Mouse (Mus musculus): Measurements from ENCODE around the gene Sulf2.

Gene Sulf2

DNA sequence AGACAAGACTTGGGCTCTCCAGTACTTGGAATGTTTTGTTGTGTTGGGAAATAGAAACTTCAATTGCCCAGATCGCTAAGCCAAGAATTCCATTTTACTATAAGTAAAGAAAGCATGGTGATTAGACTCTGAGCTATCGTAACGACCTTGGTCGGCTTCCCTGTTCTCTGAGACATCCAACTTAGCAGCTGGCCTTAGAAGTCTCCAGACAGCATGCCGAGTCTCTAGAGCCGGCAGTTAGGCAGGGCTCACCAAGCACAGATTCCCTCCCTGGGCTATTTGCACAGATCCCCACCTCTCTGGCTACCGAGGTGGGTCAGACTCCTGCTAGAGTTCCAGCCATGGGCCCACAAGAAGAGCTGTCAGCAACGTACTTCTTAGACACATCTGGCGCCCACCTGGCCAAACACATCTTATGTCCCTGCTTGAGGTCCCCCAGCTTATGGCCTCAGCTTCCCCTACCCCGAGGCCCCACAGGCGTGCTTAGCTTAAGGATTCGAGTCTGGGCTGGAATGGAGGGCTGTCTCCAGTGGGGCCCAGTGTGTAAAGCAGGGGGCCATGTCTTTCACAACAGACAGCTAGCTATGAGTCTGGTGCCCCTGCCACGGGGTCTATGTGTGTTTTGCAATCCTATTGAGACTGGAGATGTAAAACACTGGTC lies 6.7 kb downstream of the Sulf2 start:
- DNase-seq (ENCODE audit: low spot score): no peak

DNA sequence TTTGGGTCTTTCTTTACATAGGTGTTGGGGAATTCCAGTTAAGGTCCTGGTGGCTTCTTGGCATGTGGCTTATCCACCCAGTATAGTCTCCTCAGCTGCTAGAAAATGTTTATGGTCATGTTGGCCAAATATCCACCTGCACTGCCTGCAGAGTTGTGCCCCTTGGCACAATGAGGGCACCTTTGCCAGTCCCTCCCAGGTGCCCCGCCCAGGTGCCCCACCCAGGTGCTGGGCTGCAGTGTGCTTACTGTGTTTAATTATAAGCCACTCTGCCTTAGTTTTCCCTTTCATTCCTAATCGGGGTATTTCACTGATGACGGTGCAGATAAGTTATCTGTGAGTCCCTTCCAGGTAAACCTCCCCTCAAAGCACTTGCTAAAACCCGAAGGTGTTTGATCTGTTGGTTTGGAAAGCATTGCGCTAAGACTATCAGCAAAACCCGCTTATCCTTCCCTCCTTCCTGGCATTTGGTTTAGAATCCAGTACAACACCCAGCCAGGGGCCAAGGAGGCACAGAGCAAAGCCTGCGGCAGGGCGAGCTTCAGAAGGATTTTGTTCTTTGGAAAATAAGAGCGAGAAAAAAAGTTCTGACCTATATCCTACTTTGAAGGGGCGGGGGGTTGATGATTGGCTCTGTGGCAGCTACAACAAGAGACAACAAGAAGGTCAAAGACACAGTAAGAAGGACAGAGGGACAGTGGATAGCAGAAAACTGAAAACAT lies 7.4 kb downstream of the Sulf2 start:
- no peak for DNase-seq (ENCODE audit: low spot score)

DNA sequence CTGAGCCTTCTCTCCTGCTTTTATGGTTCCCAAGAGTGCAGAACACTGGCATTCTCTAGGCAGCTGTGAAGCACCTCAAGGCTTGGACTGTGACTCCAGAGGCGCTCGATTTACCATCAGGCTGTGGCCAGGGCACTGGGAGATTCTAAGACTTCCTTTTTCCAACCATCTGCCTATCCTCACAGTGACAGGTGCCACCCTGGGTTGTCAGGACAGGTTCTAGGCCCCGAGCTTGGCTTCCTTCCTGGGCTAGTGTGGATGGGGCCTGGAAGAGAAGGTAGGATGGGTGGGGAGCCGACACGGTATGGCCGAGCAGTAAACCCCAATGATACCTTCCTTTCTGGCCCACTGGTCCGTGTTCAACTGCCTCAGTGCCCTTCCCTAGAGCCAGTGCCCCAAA lies 9.0 kb downstream of the Sulf2 start:
- DNase-seq (ENCODE audit: low spot score): no peak

DNA sequence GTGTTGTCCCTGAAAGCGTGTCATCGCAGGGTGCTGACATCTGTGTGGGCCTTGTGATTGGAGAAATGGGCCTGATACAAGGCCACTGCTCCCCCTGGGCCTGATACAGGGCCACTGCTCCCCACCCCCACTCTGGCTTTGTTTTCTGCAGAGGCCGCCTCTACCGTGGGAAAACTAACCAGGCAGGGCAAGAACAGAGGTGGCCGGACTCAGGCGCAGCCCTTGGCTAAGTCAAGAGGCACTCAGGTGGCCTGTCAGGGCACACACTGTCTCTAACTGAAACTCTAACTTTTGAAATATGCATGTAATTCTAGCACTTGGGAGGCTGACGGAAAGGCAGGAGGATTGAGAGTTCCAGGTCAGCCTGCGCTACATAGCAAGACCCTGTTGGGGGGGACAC lies 10.4 kb downstream of the Sulf2 start:
- DNase-seq (ENCODE audit: low spot score): no peak

DNA sequence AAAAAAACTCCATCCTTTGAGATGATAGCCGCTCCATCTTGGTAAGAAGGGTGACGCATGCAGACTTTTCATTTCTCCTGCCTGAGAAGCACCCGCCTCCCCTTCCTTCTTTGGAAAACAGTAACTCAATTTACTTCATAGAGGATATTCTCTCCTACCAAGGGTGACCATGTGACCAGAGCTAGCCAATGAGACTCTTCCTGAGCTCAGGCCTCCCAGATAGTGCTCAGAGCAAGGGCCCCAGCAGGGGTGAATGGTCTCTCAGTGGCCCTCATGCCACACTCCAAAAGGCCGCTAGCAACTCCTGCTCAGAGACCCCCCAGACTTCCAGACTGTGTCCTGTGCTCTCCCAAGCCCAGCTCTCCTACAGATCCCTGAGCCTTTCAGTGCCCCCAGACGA lies 11.6 kb downstream of the Sulf2 start:
- no peak for DNase-seq (ENCODE audit: low spot score)

DNA sequence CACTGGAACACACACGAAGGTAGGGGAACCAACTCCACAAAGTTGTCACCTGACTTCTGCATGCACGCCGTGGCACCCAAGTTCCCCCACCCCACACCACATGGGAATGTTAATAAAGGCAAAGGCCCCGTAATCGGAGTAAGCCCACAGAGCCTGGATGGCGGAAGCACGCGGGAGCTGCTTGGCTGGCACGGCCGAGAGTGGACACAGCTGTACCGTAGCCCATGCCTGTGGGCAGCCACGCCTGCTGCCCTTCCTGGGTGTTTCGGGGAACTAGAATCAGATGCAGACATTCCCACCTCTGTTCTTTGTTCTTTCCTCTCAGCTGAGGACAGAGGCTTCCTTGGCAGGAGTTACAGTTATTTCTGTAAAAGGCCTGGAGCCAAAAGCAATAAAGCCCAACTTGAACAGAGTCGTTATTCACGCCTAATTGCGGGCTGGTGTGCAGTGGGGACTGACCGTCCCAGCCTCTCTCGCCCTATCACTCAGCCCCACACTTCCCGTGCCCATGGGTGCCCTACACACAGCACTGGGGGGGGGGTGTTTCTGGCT lies 12.8 kb downstream of the Sulf2 start:
- no peak for DNase-seq (ENCODE audit: low spot score)

DNA sequence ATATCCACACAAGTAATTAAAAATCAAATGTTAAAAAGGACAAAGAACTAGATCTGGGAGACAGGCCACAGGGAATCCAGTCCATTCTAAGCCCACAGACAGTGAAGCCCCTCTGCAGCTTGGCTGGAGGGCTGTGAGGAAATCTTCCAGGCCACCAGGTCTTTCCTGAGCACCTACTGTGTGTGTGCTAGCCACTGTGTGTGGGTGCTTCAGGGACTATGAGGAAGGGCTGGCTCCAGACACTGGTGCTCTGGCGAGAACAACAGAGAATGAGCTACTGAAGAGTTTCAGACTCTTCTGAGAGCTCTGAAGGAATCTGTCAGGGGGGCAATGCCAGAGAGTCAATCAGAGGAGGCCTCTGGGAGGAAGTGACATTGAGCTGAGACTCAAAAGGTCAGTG lies 13.6 kb downstream of the Sulf2 start:
- no peak for DNase-seq (ENCODE audit: low spot score)

DNA sequence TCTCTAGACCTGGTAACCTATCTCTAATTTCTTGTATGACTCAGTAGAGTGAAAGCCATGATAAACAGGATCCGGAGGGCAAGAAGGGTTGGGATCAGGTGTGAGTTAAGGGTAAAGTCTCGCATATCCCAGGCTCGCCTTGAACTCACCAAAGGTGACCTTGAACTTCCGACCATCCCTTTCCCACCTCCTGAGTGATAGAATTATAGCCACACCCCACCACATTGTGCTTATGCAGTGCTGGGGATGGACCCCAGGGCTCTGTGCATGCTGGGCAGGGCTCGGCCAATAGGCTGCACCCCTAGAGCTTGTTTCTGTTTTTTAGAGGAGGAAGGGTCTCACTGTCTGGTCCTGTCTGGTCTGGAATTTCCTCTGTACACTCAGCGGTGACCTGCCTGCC lies 14.4 kb downstream of the Sulf2 start:
- no peak for DNase-seq (ENCODE audit: low spot score)

DNA sequence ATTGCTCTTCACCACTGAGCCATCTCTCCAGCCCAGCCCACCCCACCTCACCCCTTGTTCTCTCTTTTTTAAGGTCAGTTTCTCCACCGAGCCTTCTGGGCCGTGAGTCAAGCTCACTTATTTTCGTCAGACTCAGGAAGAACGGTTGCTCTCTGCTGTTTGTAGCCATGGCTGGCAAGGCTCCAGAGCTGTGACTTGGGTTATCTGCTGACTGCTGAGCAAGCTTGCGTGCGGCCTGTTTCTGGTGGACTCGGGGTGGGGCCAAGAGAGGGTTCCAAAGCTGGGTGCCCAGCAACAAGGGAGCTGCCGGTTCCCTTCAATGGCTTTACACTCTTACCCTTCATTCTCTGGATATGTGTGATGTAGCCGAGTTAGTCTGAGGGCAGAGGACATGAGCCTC lies 15.0 kb downstream of the Sulf2 start:
- DNase-seq (ENCODE audit: low spot score): no peak

DNA sequence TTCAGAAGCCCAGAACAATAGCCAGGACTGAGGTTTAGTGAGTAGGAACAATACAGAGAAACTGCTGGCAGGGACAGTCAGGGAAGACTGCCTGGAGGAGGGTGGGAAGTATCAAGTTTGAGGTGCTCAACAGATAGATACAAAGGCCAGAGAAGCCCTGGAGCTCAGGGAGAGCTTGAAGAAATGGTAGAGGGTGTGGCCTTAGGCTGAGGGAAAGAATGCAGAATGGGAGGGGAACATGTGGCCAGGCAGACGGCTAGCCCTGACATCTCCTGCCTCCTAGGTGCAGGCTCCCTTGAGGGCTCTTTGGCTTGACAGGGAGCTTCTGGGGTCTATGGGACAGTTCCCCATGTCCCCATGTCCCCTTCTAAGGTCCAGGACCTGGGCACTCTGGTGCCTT lies 17.2 kb downstream of the Sulf2 start:
- no peak for DNase-seq (ENCODE audit: low spot score)

DNA sequence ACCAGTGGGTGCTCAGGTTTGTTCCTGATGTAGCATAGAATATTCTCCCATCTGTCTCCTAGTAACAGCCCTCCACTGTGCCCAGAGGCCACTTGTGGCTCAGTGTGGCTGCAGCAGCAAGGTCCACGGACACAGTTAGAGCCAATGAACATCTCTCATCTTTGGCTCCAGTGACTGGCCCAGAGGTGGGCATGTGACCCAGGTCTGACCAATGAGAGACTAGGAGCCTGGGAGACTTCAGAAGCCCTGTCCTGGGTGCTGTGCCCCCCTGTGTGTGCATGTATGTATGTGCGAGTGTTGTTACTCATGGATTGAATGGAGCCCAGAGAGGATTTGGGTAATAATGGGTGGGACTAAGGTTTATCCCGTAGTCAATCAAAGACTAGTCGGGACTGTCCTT lies 18.0 kb downstream of the Sulf2 start:
- no peak for DNase-seq (ENCODE audit: low spot score)

DNA sequence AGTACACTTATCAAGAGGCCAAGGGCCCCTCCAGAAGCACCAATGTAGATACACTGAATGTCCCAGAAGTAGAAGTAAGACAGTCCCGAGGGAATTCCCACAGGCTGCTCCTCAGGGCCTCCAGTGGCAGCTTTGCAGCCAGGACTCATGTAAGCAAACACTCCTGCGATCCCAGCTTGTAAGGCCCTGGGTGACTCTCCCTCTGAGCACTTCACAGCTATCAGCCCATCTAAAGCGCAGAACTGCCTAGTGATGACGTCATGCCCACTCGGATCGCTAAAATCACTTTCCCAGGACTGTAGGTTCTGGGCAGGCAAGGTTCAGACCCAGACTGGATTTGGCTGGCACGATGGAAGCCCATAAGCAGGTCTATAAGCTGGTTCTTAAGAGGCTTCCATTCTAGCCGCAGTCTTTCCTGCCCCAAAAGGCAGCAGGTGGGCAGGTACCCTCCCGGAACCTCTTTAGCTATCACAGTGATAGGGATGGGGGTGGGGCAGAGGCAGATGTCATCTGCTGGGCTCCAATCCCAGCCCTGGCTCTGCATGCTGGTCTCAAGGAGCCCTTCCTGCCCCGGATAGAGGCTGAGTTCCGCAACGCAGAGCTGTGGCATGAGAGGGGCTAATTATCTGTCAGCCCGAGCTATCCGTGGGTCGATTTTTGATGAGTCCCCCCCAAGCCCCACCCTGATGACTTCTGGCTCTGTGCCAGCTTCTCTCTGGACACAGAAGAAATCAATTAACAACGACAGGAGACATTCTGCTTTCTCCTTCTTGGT lies 19.6 kb downstream of the Sulf2 start:
- DNase-seq (ENCODE audit: low spot score): peak; percentile 27

DNA sequence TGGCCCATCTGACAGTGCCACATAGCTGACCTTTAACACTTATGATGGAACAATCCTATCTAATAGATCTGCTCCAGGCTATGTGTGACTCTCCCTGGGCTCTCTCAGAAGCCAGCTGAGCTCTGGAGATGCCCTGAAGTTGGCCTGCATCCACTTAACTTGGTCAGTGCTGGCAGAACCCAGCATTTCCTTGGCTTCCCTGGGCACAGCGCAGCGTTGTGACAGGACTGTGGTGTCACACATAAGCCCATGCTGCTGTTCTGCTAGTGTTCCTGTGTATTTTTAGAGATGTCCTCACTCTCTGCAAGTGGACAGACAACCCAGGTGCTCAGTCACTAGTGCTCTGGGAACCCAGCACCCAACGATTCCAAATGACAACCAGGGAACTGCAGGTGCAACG lies 26.7 kb downstream of the Sulf2 start:
- DNase-seq (ENCODE audit: low spot score): no peak

DNA sequence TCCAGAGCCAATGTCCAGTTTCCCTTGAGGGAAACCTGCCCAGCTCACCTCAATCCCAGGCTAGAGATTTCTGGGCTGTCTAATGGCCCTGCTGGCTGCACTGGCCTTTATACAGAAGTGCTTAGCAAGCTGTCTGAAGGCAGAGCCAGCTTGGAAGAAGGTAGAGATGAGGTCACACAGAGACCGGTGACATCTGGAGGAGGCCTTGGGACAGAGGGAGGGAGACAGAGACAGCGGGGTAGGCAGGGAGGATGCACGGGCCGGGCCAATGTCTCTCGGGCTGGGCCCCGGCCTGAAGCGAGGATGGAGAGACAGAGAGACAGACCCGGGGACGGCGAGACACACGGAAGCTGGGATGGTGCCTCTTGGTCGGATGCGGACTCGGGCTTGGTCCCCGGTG lies 27.4 kb downstream of the Sulf2 start:
- DNase-seq (ENCODE audit: low spot score): no peak

DNA sequence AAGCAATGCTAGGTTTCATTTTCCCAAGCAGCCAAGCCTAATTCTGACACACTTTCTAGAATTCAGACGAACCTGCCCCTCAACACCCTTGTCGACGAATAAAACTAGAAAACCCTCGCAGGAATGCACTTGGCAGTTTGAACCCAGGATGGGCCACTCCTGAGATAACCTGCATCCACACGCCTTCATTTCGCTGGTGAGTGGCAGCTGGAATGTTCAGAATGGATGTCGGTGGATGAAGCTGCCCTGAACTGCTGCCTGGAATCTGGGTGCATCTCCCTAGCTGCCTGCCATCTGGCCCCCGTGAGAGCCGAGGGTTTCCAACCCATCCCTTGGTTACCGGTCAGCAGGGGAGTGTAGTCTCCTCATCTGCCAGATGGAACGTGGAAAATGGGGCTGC lies 29.1 kb downstream of the Sulf2 start:
- DNase-seq (ENCODE audit: low spot score): no peak

DNA sequence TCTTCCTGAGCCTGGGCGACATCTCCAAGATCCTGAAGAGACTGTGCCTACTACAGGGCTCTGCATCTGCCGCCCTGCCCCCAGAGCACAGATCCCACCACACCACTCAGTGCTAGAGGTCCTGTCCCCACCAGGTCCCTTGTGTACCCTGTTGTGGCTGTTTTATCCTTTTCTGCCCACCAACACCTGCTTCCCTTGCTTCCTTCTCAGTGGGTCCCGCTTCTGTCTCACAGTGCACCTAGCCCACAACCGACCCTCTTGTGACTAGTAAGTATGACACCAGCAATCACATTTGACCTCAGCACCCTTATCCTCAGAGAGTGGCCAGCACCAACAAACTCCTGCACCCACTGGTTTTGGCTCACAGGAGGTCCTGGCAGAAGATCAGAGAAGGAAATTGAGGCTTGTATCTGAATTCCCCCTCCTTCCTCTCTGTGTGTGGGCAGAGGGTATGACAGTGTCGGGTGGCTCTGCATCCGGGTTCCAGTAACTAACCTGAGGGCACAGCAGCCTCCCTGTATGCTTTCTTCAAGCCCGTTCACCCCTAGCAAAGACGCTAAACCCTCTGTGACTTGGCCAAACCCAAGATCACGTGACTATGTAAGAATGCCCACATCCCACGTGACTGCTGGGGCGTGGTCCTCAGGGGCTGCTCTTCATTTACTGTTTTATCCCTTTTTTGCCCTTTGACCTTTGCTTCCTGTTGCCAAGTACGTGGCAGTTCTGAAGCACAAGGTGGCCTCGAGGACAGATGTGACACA lies 29.8 kb downstream of the Sulf2 start:
- no peak for DNase-seq (ENCODE audit: low spot score)

DNA sequence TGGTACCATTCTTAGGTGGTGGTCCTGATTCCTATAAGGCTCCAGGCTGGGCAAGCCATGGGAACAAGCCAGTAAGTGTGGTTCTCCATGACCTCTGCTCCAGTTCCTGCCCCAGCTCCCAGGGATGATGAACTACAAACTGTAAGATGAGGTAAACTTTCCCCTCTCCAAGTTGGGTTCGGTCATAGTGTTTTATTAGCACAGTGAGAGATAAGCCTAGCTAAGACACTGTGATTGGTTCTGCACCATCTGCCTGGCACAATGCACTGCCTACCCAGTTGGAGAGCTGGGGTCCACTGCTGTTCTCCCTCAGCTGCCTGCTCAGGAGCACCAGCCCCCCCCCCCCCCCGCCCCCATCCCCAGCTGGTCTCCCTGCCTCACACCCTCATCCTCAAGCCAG lies 30.4 kb downstream of the Sulf2 start:
- no peak for DNase-seq (ENCODE audit: low spot score)

DNA sequence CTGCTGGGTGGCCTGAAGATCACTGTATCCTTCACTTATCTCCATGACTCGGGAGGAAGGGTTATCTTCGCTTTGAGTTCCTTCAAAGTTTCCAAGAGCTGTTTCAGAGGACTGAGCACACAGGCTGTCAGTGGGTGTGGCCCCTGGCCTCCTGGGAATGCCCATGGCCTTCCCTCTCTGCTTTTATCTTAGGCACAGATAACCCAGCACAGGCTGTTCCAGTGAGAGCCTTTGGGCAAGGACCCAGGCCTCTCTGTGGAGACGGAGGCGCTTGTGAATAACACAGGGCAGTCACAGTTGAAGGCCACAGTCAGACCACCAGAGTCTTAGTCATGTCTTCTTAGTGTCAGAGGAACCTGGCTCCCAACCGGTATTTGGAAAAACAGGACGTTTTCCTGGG lies 32.7 kb downstream of the Sulf2 start:
- no peak for DNase-seq (ENCODE audit: low spot score)

DNA sequence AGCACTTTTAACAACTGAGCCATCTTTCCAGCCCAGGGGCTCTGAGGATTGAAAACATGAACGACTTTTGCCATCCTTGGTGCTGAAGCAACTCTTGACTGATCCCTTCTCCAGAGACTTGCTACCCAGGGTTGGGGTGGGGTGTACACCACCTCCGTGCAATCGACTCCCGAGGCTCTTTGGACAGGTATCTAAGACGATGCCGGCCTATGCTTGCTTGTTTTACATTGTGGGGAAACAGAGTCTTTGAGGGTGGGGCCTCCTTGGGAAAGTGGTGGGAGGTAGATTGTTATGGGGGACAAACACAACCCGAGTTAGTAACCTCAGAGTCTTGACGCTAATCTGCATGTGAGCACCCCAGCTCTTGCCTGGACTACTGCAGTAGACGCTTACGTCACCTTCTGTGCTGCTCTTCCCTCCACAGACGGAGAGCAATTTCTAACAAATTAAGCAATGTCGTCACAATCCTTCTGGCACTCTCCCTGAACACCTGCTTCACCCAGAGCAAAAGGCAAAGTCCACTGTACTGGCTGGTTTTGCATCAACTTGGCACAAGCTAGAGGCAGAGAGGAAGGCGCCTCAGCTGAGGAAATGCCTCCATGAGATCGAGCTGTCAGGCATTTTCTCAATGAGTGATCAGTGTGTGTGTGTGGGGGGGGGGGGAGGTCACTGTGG lies 33.6 kb downstream of the Sulf2 start:
- no peak for DNase-seq (ENCODE audit: low spot score)

DNA sequence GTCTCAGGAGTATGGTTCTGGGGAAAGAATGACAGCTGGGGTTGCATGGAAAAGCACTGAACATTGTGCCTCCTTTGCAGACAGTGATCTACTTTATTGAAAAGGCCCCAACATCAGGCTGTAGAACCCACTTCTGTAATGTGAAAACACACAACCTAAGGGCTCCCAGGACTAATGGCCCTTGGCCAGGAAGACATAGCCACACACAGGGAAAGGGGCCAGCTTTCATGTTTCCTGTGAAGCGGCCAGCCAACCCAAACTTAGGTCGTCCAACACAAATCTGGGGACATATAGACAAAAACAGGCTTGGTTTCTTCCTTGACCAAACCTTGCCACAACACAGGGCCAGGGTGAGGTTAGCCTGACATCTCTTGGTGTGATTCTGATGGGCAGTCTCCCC lies 35.5 kb downstream of the Sulf2 start:
- DNase-seq (ENCODE audit: low spot score): no peak

DNA sequence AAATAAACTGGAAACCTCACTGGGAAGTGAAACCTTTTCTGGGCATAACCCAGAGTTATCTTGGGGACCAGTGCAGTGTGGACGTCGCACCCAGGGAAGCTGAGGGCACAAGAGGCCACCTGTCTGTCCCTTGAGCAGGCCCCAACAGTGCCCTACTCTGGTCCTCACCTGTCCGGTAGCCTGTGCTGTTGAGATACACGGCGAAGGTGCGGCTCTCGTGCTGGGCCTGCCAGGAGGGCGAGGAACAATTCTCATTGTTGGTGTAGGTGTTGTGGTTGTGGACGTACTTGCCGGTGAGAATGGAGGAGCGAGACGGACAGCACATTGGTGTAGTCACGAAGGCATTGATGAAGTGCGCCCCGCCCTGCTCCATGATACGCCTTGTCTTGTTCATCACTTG lies 38.8 kb downstream of the Sulf2 start:
- DNase-seq (ENCODE audit: low spot score): no peak

DNA sequence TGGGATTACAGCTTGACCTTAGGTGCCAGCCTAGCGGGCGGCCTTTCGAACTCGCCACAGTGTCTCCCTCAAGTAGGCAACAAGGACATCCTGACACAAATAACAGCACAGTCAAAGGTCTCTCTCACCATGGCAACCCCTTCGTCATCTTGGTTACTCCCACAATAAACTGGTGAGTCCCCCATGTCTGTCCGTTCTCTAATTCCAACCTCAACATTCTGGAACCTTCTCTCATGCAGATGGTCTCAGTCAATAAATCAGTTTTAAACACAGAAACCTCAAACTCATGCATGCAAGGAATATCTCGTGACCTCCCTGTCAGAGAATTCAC lies 39.2 kb downstream of the Sulf2 start:
- DNase-seq (ENCODE audit: low spot score): no peak

Measured in retina, embryonic 14.5 days (tissue).